Mouse (Mus musculus): ENCODE measurements around the gene Atp1a2. TPM values are rescaled to one million over a fixed set of nuclear protein-coding genes. Genes with fewer than 3 reads are reported as not detected.

The Atp1a2 gene
- polyA plus RNA-seq, 1 experiment from 2014 or later, result 0.16 TPM

DNA sequence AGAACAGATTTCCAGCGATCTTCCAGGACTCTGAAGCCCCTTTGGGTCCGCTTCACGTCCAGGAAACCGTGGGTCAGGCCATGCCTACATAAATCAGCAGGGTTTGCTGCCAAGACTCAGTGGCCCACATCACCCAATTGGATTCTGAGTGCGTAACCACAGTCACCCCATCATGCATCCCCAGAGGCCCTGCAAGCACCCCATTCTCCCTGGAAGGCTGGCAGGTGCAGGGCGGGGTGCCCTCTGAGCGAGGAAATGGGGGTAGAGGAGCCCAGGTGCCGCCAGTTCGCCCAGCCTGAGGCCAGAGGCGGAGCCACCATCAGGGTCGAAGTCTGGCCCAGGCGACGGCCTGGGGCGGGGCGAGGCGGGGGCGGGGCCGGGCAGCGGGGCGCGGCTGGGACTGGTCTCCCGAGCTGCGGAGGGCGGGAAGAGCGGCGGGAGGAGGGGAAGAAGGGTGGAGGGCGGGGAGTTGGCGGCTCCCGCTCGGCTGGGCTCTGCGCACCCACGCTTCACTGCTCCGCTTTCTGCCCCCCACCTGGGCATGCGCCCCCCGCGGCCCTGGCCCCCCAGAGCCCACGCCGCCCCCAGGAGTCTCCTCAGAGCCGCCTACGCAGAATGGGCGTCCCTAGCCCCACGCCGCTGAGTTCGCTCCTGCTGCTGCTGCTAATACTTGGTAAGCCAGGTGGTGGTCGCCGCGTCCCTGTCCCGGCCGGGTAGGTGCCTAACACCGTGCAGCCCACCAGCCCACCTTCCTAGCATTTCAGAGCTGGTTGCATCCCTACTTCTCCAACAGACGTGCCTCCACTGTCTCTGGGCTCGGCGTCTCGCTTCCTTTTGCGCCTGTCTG lies 14.3 kb upstream of the Atp1a2 start:
- 2% methylated on average over 34 of the region's 55 CpGs for WGBS
- peak overlapping the region; percentile 81 for H3K27ac ChIP-seq (ENCODE audit: low read depth, low read length)
- DNase-seq (ENCODE audit: low spot score) (peak; percentile 92), ATAC-seq (replicated peaks; ENCODE audit: low FRiP score) (peak; percentile 84)
- peak overlapping the region; percentile 81 for H3K4me3 ChIP-seq (ENCODE audit: low read depth, low read length)
- no peaks in the 10 kb centered on the region for H3K36me3 ChIP-seq (ENCODE audit: control insufficient read depth, insufficient read depth, low read length)
- peak overlapping the region; percentile 79 for H3K9ac ChIP-seq (ENCODE audit: low read depth, low read length)
- H3K4me1 ChIP-seq (replicated peaks; ENCODE audit: control insufficient read depth, insufficient read depth, low read length), result peaks cover 28% of the 10 kb centered on the region
- H3K27me3 ChIP-seq (replicated peaks; ENCODE audit: control insufficient read depth, insufficient read depth, low read length), result no peaks in the 10 kb centered on the region
- peak overlapping the region; percentile 99 for H3K4me2 ChIP-seq
- no peaks in the 10 kb centered on the region for H3K9me3 ChIP-seq (ENCODE audit: control insufficient read depth, low read length)

- peak overlapping the region; percentile 81 for H3K4me3 ChIP-seq (ENCODE audit: low read depth, low read length)
- no peaks in the 10 kb centered on the region for H3K36me3 ChIP-seq (ENCODE audit: control insufficient read depth, insufficient read depth, low read length)
- 3% methylated on average over 23 of the region's 23 CpGs for WGBS
- peak overlapping the region; percentile 81 for H3K27ac ChIP-seq (ENCODE audit: low read depth, low read length)
- no peaks in the 10 kb centered on the region for H3K9me3 ChIP-seq (ENCODE audit: control insufficient read depth, low read length)
- DNase-seq (ENCODE audit: low spot score), result peak; percentile 61
- peak overlapping the region; percentile 99 for H3K4me2 ChIP-seq
- ATAC-seq (replicated peaks; ENCODE audit: low FRiP score), result peak; percentile 12
- peak overlapping the region; percentile 79 for H3K9ac ChIP-seq (ENCODE audit: low read depth, low read length)
- H3K4me1 ChIP-seq (replicated peaks; ENCODE audit: control insufficient read depth, insufficient read depth, low read length), result peaks cover 28% of the 10 kb centered on the region
- no peaks in the 10 kb centered on the region for H3K27me3 ChIP-seq (replicated peaks; ENCODE audit: control insufficient read depth, insufficient read depth, low read length)
Measured at GRCm38 (mm10) chr1:172311248-172311906, 13.5 kb upstream of the Atp1a2 start.

- 2% methylated on average over 14 of the region's 14 CpGs for WGBS
- H3K4me2 ChIP-seq, result peak overlapping the region; percentile 75
- no peaks in the 10 kb centered on the region for H3K27me3 ChIP-seq (replicated peaks; ENCODE audit: control insufficient read depth, insufficient read depth, low read length)
- H3K4me3 ChIP-seq (ENCODE audit: low read depth, low read length), result peak overlapping the region; percentile 30
- peak; percentile 65 for ATAC-seq (replicated peaks; ENCODE audit: low FRiP score)
- H3K9me3 ChIP-seq (ENCODE audit: control insufficient read depth, low read length), result no peaks in the 10 kb centered on the region
- DNase-seq (ENCODE audit: low spot score), result peak; percentile 89
- H3K36me3 ChIP-seq (ENCODE audit: control insufficient read depth, insufficient read depth, low read length), result no peaks in the 10 kb centered on the region
- peak overlapping the region; percentile 53; the same call in 1 of the 2 replicates for H3K27ac ChIP-seq (ENCODE audit: low read depth, low read length)
- H3K9ac ChIP-seq (ENCODE audit: low read depth, low read length), result peak overlapping the region; percentile 74
- H3K4me1 ChIP-seq (replicated peaks; ENCODE audit: control insufficient read depth, insufficient read depth, low read length), result peaks cover 34% of the 10 kb centered on the region
Measured at GRCm38 (mm10) chr1:172309699-172310398, 12.0 kb upstream of the Atp1a2 start.

DNA sequence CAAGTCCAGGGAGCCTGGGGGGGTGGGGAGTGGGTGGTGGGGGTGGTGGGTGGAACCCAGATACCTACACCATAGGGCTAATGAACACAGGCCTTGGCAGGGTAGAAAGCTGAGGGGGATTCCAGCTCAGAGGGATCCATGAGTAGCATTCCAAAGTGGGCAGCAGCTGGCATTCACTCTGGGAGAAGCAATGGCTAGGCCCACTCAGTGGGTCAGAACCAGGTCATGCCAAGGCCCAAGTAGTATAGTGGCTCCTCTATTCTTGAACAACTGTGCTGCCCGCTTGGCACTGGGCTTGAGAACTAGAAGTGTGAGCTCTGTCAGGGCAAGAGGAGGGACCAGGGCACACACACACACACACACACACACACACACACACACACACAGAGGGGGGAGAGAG lies 10.5 kb upstream of the Atp1a2 start:
- H3K36me3 ChIP-seq (ENCODE audit: control insufficient read depth, insufficient read depth, low read length), result no peaks in the 10 kb centered on the region
- WGBS, result 82% methylated on average over 1 of the region's 1 CpGs
- no peak overlapping the region for H3K4me2 ChIP-seq
- ATAC-seq (replicated peaks; ENCODE audit: low FRiP score), result no peak
- H3K27me3 ChIP-seq (replicated peaks; ENCODE audit: control insufficient read depth, insufficient read depth, low read length), result peaks cover 4% of the 10 kb centered on the region; the same call in 1 of the 2 replicates
- no peak for DNase-seq (ENCODE audit: low spot score)
- no peak overlapping the region for H3K4me3 ChIP-seq (ENCODE audit: low read depth, low read length)
- H3K9ac ChIP-seq (ENCODE audit: low read depth, low read length), result no peak overlapping the region
- peaks cover 38% of the 10 kb centered on the region for H3K4me1 ChIP-seq (replicated peaks; ENCODE audit: control insufficient read depth, insufficient read depth, low read length)
- H3K27ac ChIP-seq (ENCODE audit: low read depth, low read length), result peak overlapping the region; percentile 62
- H3K9me3 ChIP-seq (ENCODE audit: control insufficient read depth, low read length), result no peaks in the 10 kb centered on the region

GRCm38 (mm10) chr1:172307936-172308335 lies 10.1 kb upstream of the Atp1a2 start:
- no peaks in the 10 kb centered on the region for H3K36me3 ChIP-seq (ENCODE audit: control insufficient read depth, insufficient read depth, low read length)
- peaks cover 39% of the 10 kb centered on the region for H3K4me1 ChIP-seq (replicated peaks; ENCODE audit: control insufficient read depth, insufficient read depth, low read length)
- no peaks in the 10 kb centered on the region for H3K9me3 ChIP-seq (ENCODE audit: control insufficient read depth, low read length)
- DNase-seq (ENCODE audit: low spot score), result no peak
- no peak for ATAC-seq (replicated peaks; ENCODE audit: low FRiP score)
- no peak overlapping the region for H3K4me2 ChIP-seq
- H3K27me3 ChIP-seq (replicated peaks; ENCODE audit: control insufficient read depth, insufficient read depth, low read length), result peaks cover 5% of the 10 kb centered on the region; the same call in 1 of the 2 replicates
- peak overlapping the region; percentile 62 for H3K27ac ChIP-seq (ENCODE audit: low read depth, low read length)
- 69% methylated on average over 10 of the region's 10 CpGs for WGBS
- no peak overlapping the region for H3K4me3 ChIP-seq (ENCODE audit: low read depth, low read length)
- no peak overlapping the region for H3K9ac ChIP-seq (ENCODE audit: low read depth, low read length)

GRCm38 (mm10) chr1:172306885-172307284 lies 9.0 kb upstream of the Atp1a2 start:
- Histone ChIP-seq H3K4me2 (no peak overlapping the region), H3K27me3 (replicated peaks; ENCODE audit: control insufficient read depth, insufficient read depth, low read length) (peaks cover 7% of the 10 kb centered on the region; the same call in 1 of the 2 replicates), H3K9me3 (ENCODE audit: control insufficient read depth, low read length) (no peaks in the 10 kb centered on the region), H3K4me3 (ENCODE audit: low read depth, low read length) (no peak overlapping the region), H3K9ac (ENCODE audit: low read depth, low read length) (no peak overlapping the region), H3K27ac (ENCODE audit: low read depth, low read length) (no peak overlapping the region), H3K36me3 (ENCODE audit: control insufficient read depth, insufficient read depth, low read length) (no peaks in the 10 kb centered on the region), H3K4me1 (replicated peaks; ENCODE audit: control insufficient read depth, insufficient read depth, low read length) (peaks cover 36% of the 10 kb centered on the region)
- WGBS, result 74% methylated on average over 6 of the region's 6 CpGs
- no peak for ATAC-seq (replicated peaks; ENCODE audit: low FRiP score)
- no peak for DNase-seq (ENCODE audit: low spot score)

DNA sequence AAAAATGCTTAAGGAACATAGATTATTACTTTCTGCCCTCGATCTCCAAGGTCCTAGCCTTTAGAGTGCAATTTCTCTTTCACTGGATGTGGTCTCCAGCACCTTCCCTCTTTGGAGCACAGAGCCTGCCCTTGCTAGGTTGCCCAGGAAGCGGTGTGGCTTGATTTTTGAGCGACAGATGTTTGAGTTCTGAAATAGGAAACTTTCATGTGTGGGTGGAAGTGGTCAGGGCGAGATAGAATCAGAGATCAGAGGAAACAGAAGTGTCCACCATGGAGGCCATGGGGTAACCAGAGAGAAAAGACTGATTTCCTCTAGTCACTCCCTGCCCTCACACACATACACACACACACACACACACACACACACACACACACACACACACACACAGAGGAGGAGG lies 8.3 kb upstream of the Atp1a2 start:
- Histone ChIP-seq H3K27ac (ENCODE audit: low read depth, low read length) (no peak overlapping the region), H3K4me2 (no peak overlapping the region), H3K9me3 (ENCODE audit: control insufficient read depth, low read length) (no peaks in the 10 kb centered on the region), H3K27me3 (replicated peaks; ENCODE audit: control insufficient read depth, insufficient read depth, low read length) (peaks cover 7% of the 10 kb centered on the region; the same call in 1 of the 2 replicates), H3K36me3 (ENCODE audit: control insufficient read depth, insufficient read depth, low read length) (no peaks in the 10 kb centered on the region), H3K9ac (ENCODE audit: low read depth, low read length) (no peak overlapping the region), H3K4me1 (replicated peaks; ENCODE audit: control insufficient read depth, insufficient read depth, low read length) (peaks cover 33% of the 10 kb centered on the region), H3K4me3 (ENCODE audit: low read depth, low read length) (no peak overlapping the region)
- WGBS, result 34% methylated on average over 4 of the region's 4 CpGs
- no peak for ATAC-seq (replicated peaks; ENCODE audit: low FRiP score)
- DNase-seq (ENCODE audit: low spot score), result no peak

DNA sequence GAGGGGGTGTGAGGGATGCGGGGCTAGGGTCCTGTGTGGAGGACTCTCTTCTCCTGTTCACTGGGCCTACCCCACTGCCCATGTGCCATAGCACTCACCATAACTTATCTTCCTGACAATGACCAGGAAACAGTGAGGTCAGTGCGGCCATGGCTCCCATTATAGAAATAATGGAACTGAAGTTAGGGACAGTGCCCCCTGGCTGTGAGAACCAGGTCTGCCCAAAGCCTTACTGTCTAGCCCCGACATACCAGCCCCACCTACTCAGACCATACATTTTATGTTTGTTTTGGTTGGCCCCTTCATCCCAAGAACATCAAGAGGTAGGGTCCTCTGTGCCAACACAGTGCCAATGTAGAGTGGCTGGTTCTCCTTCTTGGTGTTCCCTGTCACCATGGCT lies 7.8 kb upstream of the Atp1a2 start:
- no peak for ATAC-seq (replicated peaks; ENCODE audit: low FRiP score)
- Histone ChIP-seq H3K9me3 (ENCODE audit: control insufficient read depth, low read length) (no peaks in the 10 kb centered on the region), H3K4me3 (ENCODE audit: low read depth, low read length) (no peak overlapping the region), H3K4me1 (replicated peaks; ENCODE audit: control insufficient read depth, insufficient read depth, low read length) (peaks cover 28% of the 10 kb centered on the region), H3K36me3 (ENCODE audit: control insufficient read depth, insufficient read depth, low read length) (no peaks in the 10 kb centered on the region), H3K4me2 (no peak overlapping the region), H3K27ac (ENCODE audit: low read depth, low read length) (no peak overlapping the region), H3K27me3 (replicated peaks; ENCODE audit: control insufficient read depth, insufficient read depth, low read length) (peaks cover 10% of the 10 kb centered on the region), H3K9ac (ENCODE audit: low read depth, low read length) (no peak overlapping the region)
- WGBS, result 57% methylated on average over 3 of the region's 3 CpGs
- DNase-seq (ENCODE audit: low spot score), result no peak
